Mouse (Mus musculus) C2C12 (cell line): ENCODE data around the gene Faah. TPM values are rescaled to one million over a fixed set of nuclear protein-coding genes. Genes with fewer than 3 reads are reported as not detected.

Experiments
- H3K27me3 ChIP-seq: one replicate; pipeline ENCODE4 v1.6.1; 2011; ENCODE audit not compliant: control insufficient read depth, insufficient read depth, insufficient read length
- H3K36me3 ChIP-seq: one replicate; pipeline ENCODE4 v1.6.1; 2011; ENCODE audit not compliant: control insufficient read depth, insufficient read depth
- H3K4me3 ChIP-seq: one replicate; pipeline ENCODE4 v1.5.1; 2011; ENCODE audit warnings: mild to moderate bottlenecking, control low read depth; ENCODE audit not compliant: poor library complexity, insufficient read depth, severe bottlenecking
- H3K79me2 ChIP-seq: one replicate; pipeline ENCODE4 v1.6.1; 2011; ENCODE audit not compliant: control insufficient read depth, insufficient read depth
- H3K79me3 ChIP-seq: one replicate; pipeline ENCODE4 v1.6.1; 2011; ENCODE audit warnings: low read depth, control low read depth
- H3ac ChIP-seq: one replicate; pipeline ENCODE3; 2011; ENCODE audit warnings: low read depth; ENCODE audit not compliant: control insufficient read depth, insufficient read length
- CEBPB ChIP-seq: IDR thresholded peaks from one replicate; pipeline ENCODE4 v1.6.1; 2011; ENCODE audit warnings: low read depth, mild to moderate bottlenecking, control low read depth, moderate library complexity
- CTCF ChIP-seq: IDR thresholded peaks from one replicate; pipeline ENCODE4 v1.5.1; 2011; ENCODE audit not compliant: control insufficient read depth, insufficient read depth, insufficient read length
- FOSL1 ChIP-seq: IDR thresholded peaks from one replicate; pipeline ENCODE4 v1.8.0; 2011; ENCODE audit warnings: mild to moderate bottlenecking, low read length; ENCODE audit not compliant: poor library complexity, insufficient read depth, severe bottlenecking
- MAX ChIP-seq: IDR thresholded peaks from one replicate; pipeline ENCODE4 v1.6.1; 2011; ENCODE audit warnings: mild to moderate bottlenecking, control low read depth
- MYOD1 ChIP-seq: IDR thresholded peaks from one replicate; pipeline ENCODE4 v1.6.1; 2011; ENCODE audit warnings: low read depth; ENCODE audit not compliant: control insufficient read depth, insufficient read length
- MYOG ChIP-seq: IDR thresholded peaks from one replicate; pipeline ENCODE4 v1.6.1; 2011; ENCODE audit not compliant: control insufficient read depth, insufficient read length; ENCODE audit errors: extremely low read depth
- USF1 ChIP-seq: IDR thresholded peaks from one replicate; pipeline ENCODE4 v1.6.1; 2011; ENCODE audit warnings: low read depth, mild to moderate bottlenecking, control low read depth, moderate library complexity
- polyA plus RNA-seq: library from polyadenylated mRNA; unstranded; fragments of >200 nt; fragmentation: generic; extraction: Trizol; gene quantifications from one replicate; pipeline ENCODE4 v1.2.1, GENCODE M21; 2012; ENCODE audit warnings: missing spikeins

Faah gene
- polyA plus RNA-seq, 1 experiment, result 0.06 TPM

DNA sequence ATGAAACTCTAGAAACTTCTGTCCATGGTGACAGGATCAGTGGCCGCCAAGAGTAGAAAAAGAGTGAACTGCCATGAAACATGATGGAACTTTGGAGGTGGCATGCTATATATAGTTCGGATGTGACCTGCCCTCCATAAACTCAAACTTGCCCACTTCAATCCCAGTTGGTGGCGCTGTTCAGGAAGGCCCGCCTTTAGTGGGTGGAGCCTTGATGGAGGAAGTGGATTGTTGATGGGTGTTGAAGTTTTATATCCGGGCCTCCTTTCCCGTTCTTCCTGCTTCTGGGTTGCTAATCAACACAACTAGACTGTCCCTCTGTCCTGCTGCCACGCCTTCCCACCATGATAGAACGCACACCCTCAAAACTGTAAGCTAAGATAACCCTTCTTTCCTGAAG is 32.8 kb downstream of the Faah start:
- Histone ChIP-seq H3K79me2 (no peaks in the 10 kb centered on the region), H3K36me3 (no peaks in the 10 kb centered on the region), H3K79me3 (no peaks in the 10 kb centered on the region), H3ac (no peak overlapping the region), H3K27me3 (peaks cover 19% of the 10 kb centered on the region), H3K4me3 (no peak overlapping the region)
- TF ChIP-seq USF1 (no peak), MYOD1 (no peak), CEBPB (no peak), MAX (no peak), CTCF (no peak), FOSL1 (no peak), MYOG (no peak)

DNA sequence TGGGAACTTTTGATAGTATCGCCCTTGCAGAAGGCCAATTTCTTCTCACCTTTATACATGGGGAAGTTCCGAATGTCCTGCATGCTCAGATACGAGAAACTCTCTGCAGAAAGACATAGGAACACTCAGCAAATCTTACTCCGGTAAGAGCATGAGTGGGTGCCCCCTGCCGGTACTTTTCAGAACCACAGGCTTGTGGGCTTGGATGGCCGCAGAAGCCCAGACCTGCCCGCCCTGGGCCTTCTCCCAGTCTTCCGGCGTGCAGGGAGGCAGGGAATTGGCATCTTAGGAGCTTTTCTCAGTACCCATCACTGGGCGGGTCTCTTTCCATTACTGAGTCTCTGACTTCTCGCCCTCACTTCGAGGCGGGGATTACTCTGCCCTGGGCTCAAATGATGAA is 33.6 kb downstream of the Faah start:
- no peaks in the 10 kb centered on the region for H3K36me3 ChIP-seq
- no peak overlapping the region for H3K4me3 ChIP-seq
- H3K79me3 ChIP-seq, result no peaks in the 10 kb centered on the region
- no peak overlapping the region for H3ac ChIP-seq
- TF ChIP-seq CEBPB (no peak), FOSL1 (no peak), MYOG (no peak), MAX (no peak), USF1 (no peak), CTCF (no peak), MYOD1 (no peak)
- H3K27me3 ChIP-seq, result peaks cover 28% of the 10 kb centered on the region
- no peaks in the 10 kb centered on the region for H3K79me2 ChIP-seq

DNA sequence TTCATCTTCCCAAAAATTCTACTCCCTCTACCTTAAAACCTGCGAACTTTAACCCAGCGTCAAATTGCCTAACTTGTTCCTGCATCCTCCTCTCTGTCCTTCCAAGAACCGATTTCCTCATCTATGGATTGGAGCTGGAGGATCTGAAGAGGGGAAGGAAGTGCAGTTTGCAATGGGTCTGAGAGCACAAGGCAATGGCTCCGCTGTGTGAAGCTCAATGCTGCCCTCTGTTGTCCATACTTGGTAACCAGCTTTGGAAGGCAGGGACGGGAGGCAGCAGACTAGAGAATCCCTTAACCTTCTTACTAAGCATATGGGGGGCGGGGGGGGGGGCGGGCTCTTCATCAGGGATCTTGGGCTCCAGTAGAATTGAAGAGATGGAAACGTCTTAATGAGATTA is 37.0 kb downstream of the Faah start:
- no peaks in the 10 kb centered on the region for H3K36me3 ChIP-seq
- H3ac ChIP-seq, result no peak overlapping the region
- H3K27me3 ChIP-seq, result peaks cover 53% of the 10 kb centered on the region
- H3K4me3 ChIP-seq, result no peak overlapping the region
- H3K79me2 ChIP-seq, result no peaks in the 10 kb centered on the region
- H3K79me3 ChIP-seq, result no peaks in the 10 kb centered on the region
- TF ChIP-seq MYOG, result no peak
- TF ChIP-seq MAX, result no peak
- peak; percentile 76 for TF ChIP-seq CTCF

DNA sequence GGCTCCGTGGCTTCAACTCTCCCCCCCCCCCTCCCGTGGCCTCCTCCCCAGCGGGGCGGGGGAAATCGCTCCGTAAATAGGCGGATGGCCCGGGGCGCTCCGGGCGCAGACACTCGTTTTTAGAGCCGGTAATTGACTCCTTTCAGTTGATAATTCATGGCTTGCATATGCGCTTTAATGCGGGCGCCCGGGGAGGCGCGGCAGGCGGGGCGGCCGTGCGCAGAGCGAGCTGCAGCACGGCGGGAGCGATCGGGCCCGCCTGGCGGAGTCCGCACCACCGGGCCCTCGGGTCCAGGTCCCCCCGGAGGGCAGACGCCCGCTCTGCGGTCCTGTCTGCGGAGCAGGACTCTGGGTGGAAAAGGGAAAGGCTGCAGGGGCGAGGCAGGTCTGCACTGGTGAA is 38.3 kb downstream of the Faah start:
- no peaks in the 10 kb centered on the region for H3K36me3 ChIP-seq
- H3K79me3 ChIP-seq, result no peaks in the 10 kb centered on the region
- TF ChIP-seq USF1, result no peak
- no peak for TF ChIP-seq MYOG
- no peak for TF ChIP-seq MAX
- no peak for TF ChIP-seq CTCF
- TF ChIP-seq FOSL1, result no peak
- TF ChIP-seq MYOD1, result no peak
- no peak for TF ChIP-seq CEBPB
- peaks cover 63% of the 10 kb centered on the region for H3K27me3 ChIP-seq
- no peak overlapping the region for H3K4me3 ChIP-seq
- no peaks in the 10 kb centered on the region for H3K79me2 ChIP-seq
- peak overlapping the region; percentile 25 for H3ac ChIP-seq

DNA sequence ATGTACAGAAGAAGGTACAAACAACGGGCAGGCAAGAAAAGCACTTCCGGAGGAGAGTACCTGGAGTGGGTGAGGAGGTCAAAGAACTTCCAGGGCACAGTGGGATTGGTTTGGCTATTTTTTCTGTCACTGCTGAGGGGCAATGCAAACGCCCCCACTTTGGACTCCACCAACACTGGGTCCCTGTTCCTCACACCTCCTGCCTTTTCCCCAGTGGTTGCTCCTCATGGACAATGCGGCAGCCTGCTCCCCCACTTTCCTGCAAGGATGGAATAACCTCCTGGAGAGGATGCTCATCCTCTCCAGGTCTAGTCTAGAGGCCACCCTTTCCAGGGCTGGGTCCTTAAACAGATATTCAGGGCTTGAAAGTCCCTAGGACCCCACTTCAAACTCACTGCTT is 38.8 kb downstream of the Faah start:
- TF ChIP-seq CEBPB, result no peak
- TF ChIP-seq MYOG, result no peak
- TF ChIP-seq MAX, result no peak
- no peak for TF ChIP-seq USF1
- no peak for TF ChIP-seq CTCF
- no peak for TF ChIP-seq FOSL1
- no peak for TF ChIP-seq MYOD1
- Histone ChIP-seq H3K27me3 (peaks cover 67% of the 10 kb centered on the region), H3K36me3 (no peaks in the 10 kb centered on the region), H3K79me2 (no peaks in the 10 kb centered on the region), H3K79me3 (no peaks in the 10 kb centered on the region), H3K4me3 (no peak overlapping the region), H3ac (no peak overlapping the region)

DNA sequence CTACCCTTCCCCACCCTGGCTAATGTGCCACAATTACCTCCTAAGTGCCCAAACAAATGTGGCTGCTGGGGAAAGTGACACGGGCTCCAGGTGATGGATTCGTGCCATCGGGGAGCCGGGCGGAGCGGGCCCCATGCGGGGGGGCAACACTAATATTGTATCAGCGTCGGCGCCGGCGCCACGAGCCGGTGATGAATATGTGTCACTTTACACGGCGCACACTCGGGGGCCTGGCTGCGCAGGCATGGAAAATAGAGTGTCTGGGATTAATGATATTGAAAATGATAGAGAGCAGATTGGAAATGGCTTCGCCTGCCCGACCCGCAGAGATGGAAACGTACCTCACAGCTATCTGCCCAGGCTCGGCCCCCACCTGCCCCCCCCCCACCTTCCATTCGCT is 45.2 kb downstream of the Faah start:
- Histone ChIP-seq H3K27me3 (peaks cover 76% of the 10 kb centered on the region), H3K79me3 (no peaks in the 10 kb centered on the region), H3ac (no peak overlapping the region), H3K4me3 (no peak overlapping the region), H3K36me3 (no peaks in the 10 kb centered on the region), H3K79me2 (no peaks in the 10 kb centered on the region)
- TF ChIP-seq MYOD1 (no peak), FOSL1 (no peak), MYOG (no peak), MAX (no peak), USF1 (no peak), CEBPB (no peak), CTCF (no peak)
